Mouse (Mus musculus): ENCODE results near the gene Nkiras2. TPM values are rescaled to one million over a fixed set of nuclear protein-coding genes. Genes with fewer than 3 reads are reported as not detected.
"Not testable (repeated sequence)": the region's sequence is repeated elsewhere in the genome, so short reads cannot be mapped to it uniquely, and the experiment has no call there.

Gene Nkiras2
- polyA plus RNA-seq, 1 experiment from 2014 or later, result 65.4 TPM

DNA sequence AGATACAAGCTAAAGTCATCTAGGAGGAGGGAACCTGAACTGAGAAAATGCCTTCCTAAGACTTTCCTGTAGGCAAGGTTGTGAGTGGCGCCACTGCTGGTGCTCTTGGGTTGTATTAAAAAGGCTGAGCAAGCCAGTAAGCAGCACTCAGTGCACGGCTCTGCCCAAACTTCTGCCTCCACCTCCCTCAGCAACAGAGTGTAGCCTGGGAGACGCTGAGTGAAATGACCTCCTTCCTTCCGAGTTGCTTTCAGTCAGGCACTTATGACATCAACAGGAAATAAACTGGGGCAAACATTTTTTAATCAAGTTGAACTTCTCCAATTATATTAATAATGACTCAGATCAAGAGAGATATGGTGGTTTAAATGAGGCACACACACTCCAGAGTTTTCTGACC lies 10.2 kb upstream of the Nkiras2 start:
- no peak overlapping the region for H3K4me2 ChIP-seq
- DNase-seq (no peak), ATAC-seq (ENCODE audit: insufficient read depth) (no peak)
- WGBS, result 61% methylated on average over 4 of the region's 4 CpGs
- no peaks in the 10 kb centered on the region for H3K4me1 ChIP-seq (ENCODE audit: insufficient read depth)
- no peak for TF ChIP-seq CTCF (IDR thresholded peaks at IDR 0.05; ENCODE audit: low read depth)
- H3K4me3 ChIP-seq (ENCODE audit: low read depth, low read length), result no peak overlapping the region
- H3K9me3 ChIP-seq (ENCODE audit: low read depth, low read length), result no peaks in the 10 kb centered on the region
- H3K36me3 ChIP-seq (ENCODE audit: insufficient read depth), result peaks cover 31% of the 10 kb centered on the region; the same call in 1 of the 2 replicates
- H3K9ac ChIP-seq, result no peak overlapping the region
- no peaks in the 10 kb centered on the region for H3K27me3 ChIP-seq (ENCODE audit: insufficient read depth, low read length)
- H3K27ac ChIP-seq (ENCODE audit: low read depth), result no peak overlapping the region; the same call in 1 of the 2 replicates

GRCm38 (mm10) chr11:100609355-100609996 lies 9.6 kb upstream of the Nkiras2 start:
- H3K27ac ChIP-seq (ENCODE audit: low read depth), result no peak overlapping the region
- no peak overlapping the region for H3K4me3 ChIP-seq (ENCODE audit: low read depth, low read length)
- DNase-seq, result no peak
- H3K4me2 ChIP-seq, result no peak overlapping the region
- WGBS, result 86% methylated on average over 5 of the region's 5 CpGs
- H3K27me3 ChIP-seq (ENCODE audit: insufficient read depth, low read length), result no peaks in the 10 kb centered on the region
- ATAC-seq (ENCODE audit: insufficient read depth), result no peak
- H3K9ac ChIP-seq, result no peak overlapping the region
- H3K4me1 ChIP-seq (ENCODE audit: insufficient read depth), result no peaks in the 10 kb centered on the region
- TF ChIP-seq CTCF (IDR thresholded peaks at IDR 0.05; ENCODE audit: low read depth), result no peak
- H3K9me3 ChIP-seq (ENCODE audit: low read depth, low read length), result no peaks in the 10 kb centered on the region
- H3K36me3 ChIP-seq (ENCODE audit: insufficient read depth), result peaks cover 31% of the 10 kb centered on the region; the same call in 1 of the 2 replicates

- Histone ChIP-seq H3K4me1 (ENCODE audit: insufficient read depth) (no peaks in the 10 kb centered on the region), H3K9ac (no peak overlapping the region), H3K4me2 (no peak overlapping the region), H3K27me3 (ENCODE audit: insufficient read depth, low read length) (no peaks in the 10 kb centered on the region), H3K4me3 (ENCODE audit: low read depth, low read length) (no peak overlapping the region), H3K36me3 (ENCODE audit: insufficient read depth) (peaks cover 31% of the 10 kb centered on the region; the same call in 1 of the 2 replicates), H3K27ac (ENCODE audit: low read depth) (no peak overlapping the region), H3K9me3 (ENCODE audit: low read depth, low read length) (no peaks in the 10 kb centered on the region)
- DNase-seq (no peak), ATAC-seq (ENCODE audit: insufficient read depth) (no peak)
- WGBS, result 76% methylated on average over 9 of the region's 9 CpGs
- no peak for TF ChIP-seq CTCF (IDR thresholded peaks at IDR 0.05; ENCODE audit: low read depth)
Observed at GRCm38 (mm10) chr11:100609997-100610680, 8.9 kb upstream of the Nkiras2 start.

- Histone ChIP-seq H3K36me3 (ENCODE audit: insufficient read depth) (peaks cover 37% of the 10 kb centered on the region), H3K4me3 (ENCODE audit: low read depth, low read length) (no peak overlapping the region), H3K4me2 (no peak overlapping the region), H3K9me3 (ENCODE audit: low read depth, low read length) (no peaks in the 10 kb centered on the region), H3K27ac (ENCODE audit: low read depth) (no peak overlapping the region), H3K9ac (no peak overlapping the region), H3K27me3 (ENCODE audit: insufficient read depth, low read length) (no peaks in the 10 kb centered on the region), H3K4me1 (ENCODE audit: insufficient read depth) (no peaks in the 10 kb centered on the region)
- DNase-seq, result no peak
- ATAC-seq (ENCODE audit: insufficient read depth), result no peak
- WGBS, result 86% methylated on average over 6 of the region's 6 CpGs
- no peak for TF ChIP-seq CTCF (IDR thresholded peaks at IDR 0.05; ENCODE audit: low read depth)
Observed at GRCm38 (mm10) chr11:100611627-100612026, 7.4 kb upstream of the Nkiras2 start.

DNA sequence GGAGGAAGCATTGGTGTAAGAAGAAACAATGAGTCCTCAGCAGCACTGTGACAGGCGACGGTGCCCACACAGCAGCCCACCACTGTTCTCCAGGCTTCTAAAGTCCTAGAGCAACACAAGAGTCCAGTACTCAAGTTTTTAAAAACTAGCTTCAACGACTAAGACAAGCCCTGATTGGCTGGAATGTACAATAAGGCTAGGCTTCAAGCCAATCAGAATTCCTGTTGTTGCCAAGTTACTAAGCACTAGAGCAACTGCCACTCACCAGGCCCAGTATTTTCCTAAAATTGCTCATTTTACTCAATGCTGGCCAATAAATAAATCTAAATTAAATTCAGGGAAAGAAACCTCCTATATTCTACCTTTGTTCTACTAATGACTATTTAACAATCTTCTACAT lies 5.8 kb upstream of the Nkiras2 start:
- no peak overlapping the region for H3K4me3 ChIP-seq (ENCODE audit: low read depth, low read length)
- no peaks in the 10 kb centered on the region for H3K27me3 ChIP-seq (ENCODE audit: insufficient read depth, low read length)
- H3K27ac ChIP-seq (ENCODE audit: low read depth), result no peak overlapping the region
- no peak overlapping the region for H3K9ac ChIP-seq
- WGBS, result 85% methylated on average over 3 of the region's 3 CpGs
- no peak for TF ChIP-seq CTCF (IDR thresholded peaks at IDR 0.05; ENCODE audit: low read depth)
- ATAC-seq (ENCODE audit: insufficient read depth), result no peak
- H3K4me2 ChIP-seq, result no peak overlapping the region
- peaks cover 24% of the 10 kb centered on the region for H3K36me3 ChIP-seq (ENCODE audit: insufficient read depth)
- H3K4me1 ChIP-seq (ENCODE audit: insufficient read depth), result peaks cover 7% of the 10 kb centered on the region
- DNase-seq, result peak; percentile 77
- no peaks in the 10 kb centered on the region for H3K9me3 ChIP-seq (ENCODE audit: low read depth, low read length)

GRCm38 (mm10) chr11:100616332-100616731 lies 2.7 kb upstream of the Nkiras2 start:
- no peak for TF ChIP-seq CTCF (IDR thresholded peaks at IDR 0.05; ENCODE audit: low read depth)
- peaks cover 12% of the 10 kb centered on the region; the same call in 1 of the 2 replicates for H3K36me3 ChIP-seq (ENCODE audit: insufficient read depth)
- H3K9me3 ChIP-seq (ENCODE audit: low read depth, low read length), result no peaks in the 10 kb centered on the region
- no peak overlapping the region for H3K9ac ChIP-seq
- 87% methylated on average over 5 of the region's 5 CpGs for WGBS
- ATAC-seq (ENCODE audit: insufficient read depth) (no peak), DNase-seq (no peak)
- no peak overlapping the region for H3K4me3 ChIP-seq (ENCODE audit: low read depth, low read length)
- no peak overlapping the region for H3K27ac ChIP-seq (ENCODE audit: low read depth)
- no peaks in the 10 kb centered on the region for H3K27me3 ChIP-seq (ENCODE audit: insufficient read depth, low read length)
- H3K4me1 ChIP-seq (ENCODE audit: insufficient read depth), result peaks cover 9% of the 10 kb centered on the region
- no peak overlapping the region for H3K4me2 ChIP-seq

- peaks cover 11% of the 10 kb centered on the region; the same call in 1 of the 2 replicates for H3K36me3 ChIP-seq (ENCODE audit: insufficient read depth)
- ATAC-seq (ENCODE audit: insufficient read depth); H3K4me2 ChIP-seq; DNase-seq; H3K4me3 ChIP-seq (ENCODE audit: low read depth, low read length); H3K4me1 ChIP-seq (ENCODE audit: insufficient read depth); H3K9ac ChIP-seq; H3K27ac ChIP-seq (ENCODE audit: low read depth); H3K27me3 ChIP-seq (ENCODE audit: insufficient read depth, low read length); H3K9me3 ChIP-seq (ENCODE audit: low read depth, low read length): not testable (repeated sequence)
- WGBS, result 87% methylated on average over 7 of the region's 7 CpGs
Observed at GRCm38 (mm10) chr11:100616836-100617235, 2.2 kb upstream of the Nkiras2 start.

All from lung, embryonic 14.5 days (tissue).